Mouse (Mus musculus) CH12.LX (cell line): Measurements from ENCODE around the gene Meox1.
A peak's percentile ranks its signal among the peaks of the same experiment; 100 is the strongest.

Experiments used
- CTCF ChIP-seq, 2 experiments: IDR thresholded peaks in 1 of 2; conservative IDR thresholded peaks in 1 of 2; 2 replicates each; pipeline ENCODE4 v1.5.1; 2011 to 2012; ENCODE audit warnings: low read depth in 2 of 2, low read length in 2 of 2, improper control_type of control experiment in 1 of 2, inconsistent platforms in 1 of 2, mild to moderate bottlenecking in 1 of 2, moderate library complexity in 1 of 2
- ELF1 ChIP-seq: IDR thresholded peaks from 2 replicates; pipeline ENCODE4 v1.6.1; 2014; ENCODE audit warnings: low read depth, mild to moderate bottlenecking, inconsistent platforms, low read length, improper control_type of control experiment
- JUND ChIP-seq: conservative IDR thresholded peaks from 2 replicates; pipeline ENCODE4 v1.6.1; 2011; ENCODE audit warnings: low read depth, low read length, improper control_type of control experiment
- POLR2A ChIP-seq: IDR thresholded peaks from 2 replicates; pipeline ENCODE4 v1.6.1; 2011; ENCODE audit warnings: low read depth, mild to moderate bottlenecking, improper control_type of control experiment, low read length
- ZKSCAN1 ChIP-seq: IDR thresholded peaks from 2 replicates; pipeline ENCODE4 v1.6.1; 2012; ENCODE audit warnings: low read depth, inconsistent platforms, low read length, improper control_type of control experiment, borderline replicate concordance

GRCm38 (mm10) chr11:101928030-101928762, 34.0 kb upstream of the Meox1 start:
- TF ChIP-seq ELF1: 0 out of 2 replicates have a peak, but pooled peaks have one; percentile 15
- no peak for TF ChIP-seq ZKSCAN1
- TF ChIP-seq JUND: no peak
- TF ChIP-seq CTCF (conservative IDR thresholded peaks at IDR 0.05 in 1 of 2, IDR thresholded peaks at IDR 0.05 in 1 of 2; ENCODE audit: low read depth in 2 of 2, low read length in 2 of 2): peak; percentile 28 to 83; a peak in 3 of 4 replicates
- TF ChIP-seq POLR2A: no peak
